Mouse (Mus musculus) gastrocnemius, adult 2 months (tissue): ENCODE results near the gene Cpvl. TPM values are rescaled to one million over a fixed set of nuclear protein-coding genes. Genes with fewer than 3 reads are reported as not detected.

Experiments
- DNase-seq: peaks from one replicate; pipeline ENCODE4 v3.0.0; 2022
- H3K27ac ChIP-seq: fragments of 200-600 bp; 2 replicates; pipeline ENCODE4 v1.8.1; 2022; ENCODE audit warnings: mild to moderate bottlenecking
- H3K4me3 ChIP-seq: fragments of 200-600 bp; 2 replicates; pipeline ENCODE4 v1.8.1; 2022; ENCODE audit warnings: mild to moderate bottlenecking, moderate library complexity
- CTCF ChIP-seq: fragments of 200-600 bp; IDR thresholded peaks from 2 replicates; pipeline ENCODE4 v1.8.1; 2022; ENCODE audit warnings: antibody characterized with exemption, mild to moderate bottlenecking, moderate library complexity
- intact Hi-C: fragments of 180-260 bp; cut with DNase I; formaldehyde crosslinking; loops from one replicate; pipeline ENCODE4 v1.15.1; 2025
- total RNA-seq, 2 experiments: library from RNA; stranded (reverse); gene quantifications; 2 replicates each; pipeline ENCODE4 v1.2.3; 2021

Cpvl gene
- total RNA-seq, 2 experiments from 2014 or later, result not detected

DNA sequence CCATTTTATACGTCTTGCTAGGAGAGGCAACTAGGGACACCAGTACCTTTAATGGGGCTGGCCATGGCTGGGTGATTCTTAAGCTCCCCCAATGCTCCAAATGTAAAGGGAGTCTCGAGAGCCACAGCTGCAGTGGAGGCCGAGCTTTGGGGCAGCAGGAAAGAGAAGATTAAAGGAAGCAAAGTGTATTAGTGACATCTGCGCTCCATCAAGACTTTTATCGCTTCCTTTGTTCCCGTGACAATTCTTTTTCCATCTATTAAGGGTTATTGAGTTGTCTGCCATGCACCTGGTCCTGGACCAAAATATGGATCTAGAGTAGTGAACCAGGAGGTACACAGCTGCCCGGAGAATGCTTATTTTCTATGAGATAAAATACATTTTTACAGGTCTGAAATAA is 65.3 kb downstream of the Cpvl start:
- TF ChIP-seq CTCF, result no peak
- no peak overlapping the region for H3K27ac ChIP-seq
- no peak overlapping the region for H3K4me3 ChIP-seq
- intact Hi-C loops, result no loop called here
- DNase-seq, result no peak

DNA sequence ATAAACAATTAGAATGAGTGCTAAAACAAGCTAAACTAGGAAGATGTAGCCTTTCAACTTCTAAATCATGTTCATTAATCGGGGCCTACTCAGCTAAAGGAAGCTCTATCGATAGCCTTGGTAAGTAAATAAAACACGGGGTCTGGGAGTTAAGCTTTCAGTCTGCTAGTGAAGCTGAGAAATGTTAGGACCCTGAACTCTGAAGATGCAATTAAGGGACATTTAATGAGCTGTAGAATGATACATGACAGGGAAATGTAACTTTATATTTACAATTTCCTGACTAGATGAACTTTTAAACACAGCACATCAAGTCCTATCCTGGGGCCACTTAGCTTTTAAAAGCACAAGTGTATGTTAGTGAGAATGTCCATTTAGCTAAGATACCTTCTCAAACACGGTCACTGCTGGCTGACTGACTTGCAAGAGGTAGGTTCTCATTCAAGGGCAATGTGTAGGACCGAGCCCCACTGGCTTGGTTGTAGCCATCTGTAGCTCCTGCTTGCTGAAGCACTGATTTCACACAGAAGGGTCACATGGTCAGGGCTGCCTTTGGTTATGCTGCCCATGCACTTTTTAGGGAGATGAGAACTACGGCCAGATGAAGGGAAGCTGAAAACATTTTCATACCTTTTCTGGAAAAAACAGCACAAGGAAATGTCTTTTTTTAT is 66.2 kb downstream of the Cpvl start:
- DNase-seq, result no peak
- Histone ChIP-seq H3K27ac (no peak overlapping the region), H3K4me3 (no peak overlapping the region)
- no peak for TF ChIP-seq CTCF
- intact Hi-C loops, result no loop called here

DNA sequence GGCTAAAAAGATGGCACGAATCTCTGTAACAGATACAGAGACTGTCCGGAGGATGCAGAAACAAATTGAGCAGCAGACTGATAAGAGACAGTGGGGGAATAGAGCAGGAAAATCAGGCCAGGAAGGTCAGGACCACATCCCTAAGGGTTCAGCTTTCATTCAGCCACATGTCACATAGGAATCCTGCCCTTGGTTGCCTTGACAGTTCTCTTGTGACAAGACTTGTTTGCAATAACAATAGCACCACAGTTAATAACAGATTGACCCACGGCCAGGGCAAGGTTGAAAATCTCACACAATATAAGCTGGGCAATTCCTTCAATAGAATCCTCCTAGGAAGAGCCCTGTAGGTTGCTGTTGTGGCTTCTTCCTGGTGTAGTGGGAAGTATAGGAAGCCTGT is 68.5 kb downstream of the Cpvl start:
- no peak overlapping the region for H3K4me3 ChIP-seq
- intact Hi-C loops, result loop anchor here (5.0 kb wide), 1 partner anchor 42 kb away; no protein-coding TSS in a partner anchor
- no peak for DNase-seq
- no peak overlapping the region for H3K27ac ChIP-seq
- TF ChIP-seq CTCF, result no peak

DNA sequence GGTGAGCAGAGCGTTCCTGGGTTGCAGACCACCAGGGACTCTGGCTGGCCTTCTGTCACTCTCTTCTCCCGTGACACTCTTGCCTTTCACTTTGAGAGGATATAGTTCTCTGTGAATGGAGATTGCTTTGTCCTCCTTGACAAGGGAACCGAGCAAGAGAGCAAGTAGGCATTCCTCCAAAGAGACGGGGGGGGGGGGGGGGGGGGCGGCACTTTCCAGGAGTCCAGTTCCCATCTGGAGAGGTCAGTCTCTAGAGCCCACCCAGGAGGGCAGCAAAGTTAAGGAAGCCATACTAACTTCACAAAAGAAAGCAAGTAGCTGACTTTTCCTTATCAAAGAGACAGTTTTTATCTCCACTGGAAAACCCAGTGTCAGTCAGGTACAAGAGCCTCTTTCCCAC is 69.0 kb downstream of the Cpvl start:
- intact Hi-C loops, result loop anchor here (5.0 kb wide), 1 partner anchor 43 kb away; no protein-coding TSS in a partner anchor
- no peak for DNase-seq
- no peak overlapping the region for H3K27ac ChIP-seq
- TF ChIP-seq CTCF, result no peak
- H3K4me3 ChIP-seq, result no peak overlapping the region

DNA sequence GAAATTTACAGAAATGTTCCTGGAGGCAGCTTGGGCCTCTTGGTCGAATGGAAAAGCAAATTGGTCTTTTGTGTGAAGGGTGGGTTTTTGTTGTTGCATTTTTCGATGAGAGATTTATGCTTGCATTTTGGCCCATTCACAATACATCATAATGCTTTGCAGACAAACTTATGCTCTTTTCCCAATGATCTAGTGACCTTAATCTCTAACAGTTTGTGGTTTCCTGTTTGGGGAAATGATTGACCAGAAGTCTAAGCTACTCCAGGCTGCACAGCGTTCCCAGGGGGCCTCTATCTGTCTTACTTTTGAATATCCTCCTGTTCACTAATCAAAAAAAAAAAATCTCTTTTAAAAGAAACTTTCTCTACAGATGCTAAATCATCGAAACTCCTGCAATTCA is 71.6 kb downstream of the Cpvl start:
- intact Hi-C loops, result loop anchor here (5.0 kb wide), 1 partner anchor 45 kb away; no protein-coding TSS in a partner anchor

DNA sequence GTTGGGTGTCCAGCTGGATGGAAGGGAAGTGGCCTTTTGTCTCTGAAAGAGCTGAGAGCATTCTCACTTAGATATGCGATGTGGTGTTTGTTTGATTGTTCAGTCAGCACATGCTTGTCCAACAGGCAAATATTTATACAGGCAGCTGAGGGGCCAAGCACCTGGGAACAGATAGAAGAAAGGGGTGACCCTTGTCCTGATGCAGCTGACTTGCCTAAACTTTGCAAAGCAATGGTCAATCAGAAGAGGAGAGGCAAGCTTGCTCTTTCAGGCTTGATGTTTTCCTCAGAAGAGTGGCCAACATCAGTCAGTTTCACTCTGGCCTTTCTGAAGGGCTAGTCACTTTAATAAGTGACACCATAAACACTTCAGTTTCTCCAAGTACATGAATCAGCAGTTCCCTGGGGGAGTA is 72.4 kb downstream of the Cpvl start:
- intact Hi-C loops, result loop anchor here (5.0 kb wide), 1 partner anchor 46 kb away; no protein-coding TSS in a partner anchor
- no peak for DNase-seq
- Histone ChIP-seq H3K4me3 (no peak overlapping the region), H3K27ac (no peak overlapping the region)
- no peak for TF ChIP-seq CTCF

More for the DNA sequence above, 71.6 kb downstream of the Cpvl start:
- H3K27ac ChIP-seq, result no peak overlapping the region
- no peak for TF ChIP-seq CTCF
- H3K4me3 ChIP-seq, result no peak overlapping the region
- peak; percentile 26 for DNase-seq

DNA sequence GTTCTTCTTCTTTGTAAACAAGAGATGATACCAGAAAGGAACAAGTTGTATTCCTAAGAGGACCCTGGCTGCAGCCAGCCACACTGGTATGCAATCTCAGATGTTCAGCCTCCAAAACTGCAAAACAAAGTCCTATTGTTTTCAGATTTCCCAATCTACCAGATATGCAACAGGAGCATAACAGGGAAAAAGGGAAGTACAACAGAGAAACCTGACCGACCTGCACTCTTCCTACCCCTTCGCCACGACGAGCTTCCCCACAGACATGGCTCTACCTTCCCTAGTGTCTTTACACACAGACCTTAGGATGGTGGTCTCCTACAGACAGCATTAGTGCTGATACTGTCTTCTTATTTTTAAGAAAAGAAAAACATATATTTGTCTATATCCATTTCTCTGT is 72.9 kb downstream of the Cpvl start:
- no peak for TF ChIP-seq CTCF
- Histone ChIP-seq H3K27ac (no peak overlapping the region; the same call in 1 of the 2 replicates), H3K4me3 (no peak overlapping the region)
- no peak for DNase-seq
- intact Hi-C loops, result loop anchor here (5.0 kb wide), 1 partner anchor 47 kb away; no protein-coding TSS in a partner anchor

DNA sequence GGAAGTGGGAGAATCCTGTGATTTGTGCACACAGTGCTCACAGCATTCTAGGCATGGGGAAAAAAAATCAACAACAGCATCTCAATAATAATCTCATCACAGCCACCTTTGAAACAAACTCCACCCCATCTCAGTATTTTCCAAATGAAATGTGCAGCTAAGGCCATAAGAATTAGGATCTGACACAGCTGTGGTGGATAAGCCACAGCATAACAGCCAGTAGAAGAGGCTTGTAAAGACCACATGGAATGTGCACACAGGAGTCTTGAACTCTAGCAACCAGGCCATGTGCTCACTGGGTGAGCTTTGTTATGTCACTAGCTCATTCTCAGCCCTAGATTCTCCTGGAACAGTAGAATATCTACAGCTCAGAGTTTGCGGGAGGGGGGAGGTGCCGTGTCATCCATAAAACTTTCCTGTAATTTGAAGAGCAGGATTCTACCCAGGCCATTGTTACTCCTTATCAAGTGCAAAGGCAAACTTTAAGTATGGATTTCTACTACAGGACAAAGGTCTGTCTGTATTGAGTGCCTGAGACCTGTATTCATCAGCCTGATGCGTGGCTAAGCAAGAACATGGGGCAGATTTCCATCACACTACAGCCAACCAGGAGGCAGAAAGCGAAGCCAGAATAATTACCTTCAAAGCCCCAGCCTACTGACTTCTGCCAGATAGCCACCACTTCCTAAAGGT is 73.6 kb downstream of the Cpvl start:
- no peak for TF ChIP-seq CTCF
- intact Hi-C loops, result loop anchor here (5.0 kb wide), 1 partner anchor 47 kb away; no protein-coding TSS in a partner anchor
- no peak for DNase-seq
- peak overlapping the region; percentile 40; the same call in 1 of the 2 replicates for H3K27ac ChIP-seq
- no peak overlapping the region for H3K4me3 ChIP-seq

DNA sequence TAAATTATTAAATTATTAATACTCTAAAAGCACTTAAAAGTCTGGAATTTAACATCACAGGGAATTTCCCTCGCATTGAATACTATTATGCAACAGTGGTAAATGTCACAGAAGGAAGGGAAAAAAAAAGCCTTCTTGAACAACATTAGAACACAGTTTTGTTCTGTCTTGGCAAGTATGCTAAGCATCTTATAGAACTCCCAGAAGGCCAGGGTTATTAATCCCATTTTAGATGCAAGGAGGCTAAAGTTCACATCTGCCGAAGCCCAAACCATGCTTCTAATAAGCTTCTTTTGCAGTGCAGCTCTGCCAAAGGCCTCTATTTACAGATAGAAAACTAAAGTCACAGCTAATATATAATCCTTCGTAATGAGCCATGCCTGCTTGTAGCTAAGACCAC is 74.3 kb downstream of the Cpvl start:
- no peak for DNase-seq
- Histone ChIP-seq H3K4me3 (no peak overlapping the region), H3K27ac (no peak overlapping the region)
- intact Hi-C loops, result no loop called here
- no peak for TF ChIP-seq CTCF

DNA sequence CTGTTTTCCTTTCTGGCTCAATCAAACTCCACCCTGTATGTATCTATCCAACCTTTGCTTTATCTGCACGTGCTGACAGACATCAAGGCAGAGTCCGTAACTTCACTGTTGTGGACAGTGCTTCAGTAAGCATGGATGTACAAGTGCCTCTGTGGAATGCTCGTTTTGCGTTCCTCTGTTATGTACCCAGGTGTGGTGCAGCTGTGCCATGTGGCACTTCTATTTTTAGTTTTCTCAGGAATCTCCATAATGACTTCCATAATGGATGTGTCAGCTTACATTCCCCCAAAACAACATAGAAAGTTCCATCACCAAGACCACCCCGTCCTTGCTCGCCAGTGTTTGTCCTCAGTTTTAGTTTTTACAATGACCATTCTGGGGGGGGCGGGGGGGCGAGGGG is 76.7 kb downstream of the Cpvl start:
- intact Hi-C loops, result no loop called here
- no peak for TF ChIP-seq CTCF
- H3K27ac ChIP-seq, result no peak overlapping the region
- DNase-seq, result no peak
- no peak overlapping the region for H3K4me3 ChIP-seq

DNA sequence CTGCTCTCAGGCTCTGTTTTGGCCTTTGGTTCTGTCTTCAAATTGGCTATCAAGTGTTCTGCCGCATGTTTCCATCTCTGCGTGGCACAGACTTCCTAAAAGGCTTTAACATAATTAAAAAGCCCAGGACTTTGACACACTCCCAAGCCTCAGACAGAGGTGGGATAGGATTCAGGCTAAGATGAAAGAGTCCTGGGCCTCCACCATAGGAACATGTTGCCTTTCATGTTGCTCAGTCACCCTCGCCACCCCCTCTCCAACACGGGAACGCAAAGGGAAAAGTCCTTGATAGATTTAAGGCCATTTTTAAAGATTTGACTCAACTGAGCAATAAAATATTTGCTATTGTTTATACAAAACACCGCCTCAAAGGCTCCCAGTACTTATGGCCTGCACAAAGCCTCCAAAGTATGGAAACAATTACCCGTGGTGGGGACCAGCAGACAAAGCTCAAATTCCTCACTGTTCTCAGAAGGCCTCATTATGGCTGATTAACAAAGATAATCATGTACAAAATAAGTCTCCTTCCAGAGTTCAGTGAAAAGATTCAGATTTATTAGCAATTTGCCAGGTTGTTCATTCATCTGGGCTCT is 80.5 kb downstream of the Cpvl start:
- DNase-seq, result no peak
- H3K4me3 ChIP-seq, result no peak overlapping the region
- intact Hi-C loops, result no loop called here
- H3K27ac ChIP-seq, result no peak overlapping the region
- no peak for TF ChIP-seq CTCF

DNA sequence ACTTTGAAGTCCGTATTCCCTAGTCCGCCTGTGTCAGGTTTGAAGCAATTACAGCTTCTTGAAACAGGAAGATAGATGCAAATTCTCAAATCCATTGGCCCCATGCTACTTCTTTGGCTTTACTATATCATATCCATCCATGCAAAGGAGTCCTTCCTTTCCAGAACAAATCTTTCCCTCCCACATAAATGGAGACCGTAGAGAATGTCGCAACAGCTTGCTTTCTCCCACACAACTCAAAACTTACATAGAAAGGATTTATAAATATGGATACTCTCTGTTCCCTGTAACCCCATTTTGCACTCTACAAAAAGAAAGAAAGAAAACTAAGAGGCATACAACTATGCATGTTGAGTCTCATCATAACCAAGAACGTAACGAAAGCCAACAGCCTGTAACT is 81.3 kb downstream of the Cpvl start:
- no peak overlapping the region for H3K27ac ChIP-seq
- intact Hi-C loops, result no loop called here
- no peak for DNase-seq
- no peak overlapping the region for H3K4me3 ChIP-seq
- TF ChIP-seq CTCF, result no peak

DNA sequence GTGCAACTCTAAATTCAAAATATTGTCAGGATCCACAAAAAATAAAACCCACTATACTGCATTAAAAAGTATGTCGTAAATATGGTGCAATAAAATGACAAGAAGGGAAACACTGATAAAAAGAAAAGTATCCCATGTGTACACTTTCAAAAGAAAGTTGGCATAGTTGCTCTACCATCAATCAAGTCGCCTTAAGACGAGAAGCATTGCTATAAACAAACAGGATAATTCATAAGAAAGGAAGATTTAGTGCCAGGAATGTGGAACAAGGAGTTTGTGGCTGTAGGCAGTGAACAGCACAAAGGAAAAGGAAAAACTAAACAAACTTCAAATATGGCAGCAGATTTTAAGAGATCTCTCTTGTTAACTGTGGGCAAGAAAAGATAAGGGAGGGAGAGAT is 84.7 kb downstream of the Cpvl start:
- intact Hi-C loops, result no loop called here
- H3K27ac ChIP-seq, result no peak overlapping the region
- no peak overlapping the region for H3K4me3 ChIP-seq
- no peak for DNase-seq
- TF ChIP-seq CTCF, result no peak
